Mouse (Mus musculus) heart, postnatal 0 days (tissue): ENCODE measurements around the gene Emid1. TPM values are rescaled to one million over a fixed set of nuclear protein-coding genes. Genes with fewer than 3 reads are reported as not detected.

ENCODE experiments used
- ATAC-seq: fragments of 200-750 bp; cut with Nextera tagmentation; 2 replicates; pipeline ENCODE4 v1.8.0; 2017; ENCODE audit warnings: low read depth, moderate number of reproducible peaks, moderate library complexity; ENCODE audit not compliant: insufficient read depth
- DNase-seq: peaks from one replicate; pipeline ENCODE4 v3.0.0-alpha.2; 2016; ENCODE audit warnings: low spot score
- H3K27ac ChIP-seq: fragments of 300-500 bp; sonication (generic); 2 replicates; pipeline ENCODE4 v1.5.1; 2014; ENCODE audit warnings: low read depth, mild to moderate bottlenecking
- H3K27me3 ChIP-seq: fragments of 300-500 bp; sonication (generic); 2 replicates; pipeline ENCODE4 v1.6.1; 2014; ENCODE audit warnings: low read length, mixed read lengths; ENCODE audit not compliant: control insufficient read depth, insufficient read depth
- H3K36me3 ChIP-seq: fragments of 300-500 bp; sonication (generic); replicated peaks from 2 replicates; pipeline ENCODE4 v1.6.1; 2014; ENCODE audit warnings: low read length, mixed read lengths; ENCODE audit not compliant: control insufficient read depth, insufficient read depth
- H3K4me1 ChIP-seq: fragments of 300-500 bp; sonication (generic); 2 replicates; pipeline ENCODE4 v1.6.1; 2014; ENCODE audit warnings: antibody characterized with exemption; ENCODE audit not compliant: control insufficient read depth, insufficient read depth
- H3K4me2 ChIP-seq: fragments of 300-500 bp; sonication (generic); 2 replicates; pipeline ENCODE4 v1.6.1; 2014; ENCODE audit warnings: low read depth, mild to moderate bottlenecking, low read length, moderate library complexity
- H3K4me3 ChIP-seq: fragments of 300-500 bp; sonication (generic); 2 replicates; pipeline ENCODE4 v1.5.1; 2014; ENCODE audit warnings: low read depth, low read length
- H3K9ac ChIP-seq: fragments of 300-500 bp; sonication (generic); replicated peaks from 2 replicates; pipeline ENCODE4 v1.6.1; 2014; ENCODE audit warnings: low read depth, low read length, mixed read lengths
- H3K9me3 ChIP-seq: fragments of 300-500 bp; sonication (generic); replicated peaks from 2 replicates; pipeline ENCODE4 v1.6.1; 2016; ENCODE audit warnings: low read length; ENCODE audit not compliant: control insufficient read depth
- CTCF ChIP-seq: IDR thresholded peaks from 2 replicates; pipeline ENCODE4 v1.5.1; 2016; ENCODE audit warnings: antibody characterized with exemption, control low read depth, low read depth
- EP300 ChIP-seq: IDR thresholded peaks from 2 replicates; pipeline ENCODE4 v1.6.1; 2016; ENCODE audit warnings: antibody characterized with exemption, low read depth
- WGBS: fragments of 180-500 bp; shearing (Covaris S2); extraction: QIAGEN DNeasy Blood & Tissue Kit; methylation state at CpG from one replicate; pipeline ENCODE4 v1.1.7; 2014; 5-methylcytosine and 5-hydroxymethylcytosine counted together
- polyA plus RNA-seq: library from polyadenylated mRNA; unstranded; fragments of >200 nt; fragmentation: Nextera tagmentation; extraction: Ambion mirVana; gene quantifications from 2 replicates; pipeline ENCODE4 v1.2.1, GENCODE M21; 2015
- total RNA-seq: library from RNA; depleted of rRNA; stranded (reverse); fragments of >200 nt; gene quantifications from 2 replicates; pipeline ENCODE4 v1.2.3, GENCODE M21; 2014; ENCODE audit warnings: low replicate concordance; rRNA removed

Gene Emid1
- total and polyA plus RNA-seq, 2 experiments from 2014 or later, result 4.4 to 8.5 TPM

GRCm38 (mm10) chr11:5057856-5058641, 94.0 kb downstream of the Emid1 start, which contains the start of gene Rasl10a:
Gene Rasl10a, plus strand, starts transcription at chr11:5058128.
- peak; percentile 9; the same call in 1 of the 2 replicates for ATAC-seq

GRCm38 (mm10) chr11:5057541-5057855, 94.6 kb downstream of the Emid1 start:
- Histone ChIP-seq H3K9me3 (no peaks in the 10 kb centered on the region), H3K27me3 (peaks cover 46% of the 10 kb centered on the region), H3K9ac (0 out of 2 replicates have a peak overlapping the region, but pooled peaks have one; percentile 31), H3K4me1 (peaks cover 21% of the 10 kb centered on the region), H3K36me3 (no peaks in the 10 kb centered on the region), H3K4me2 (peak overlapping the region; percentile 97), H3K27ac (no peak overlapping the region), H3K4me3 (peak overlapping the region; percentile 56)
- TF ChIP-seq CTCF (no peak), EP300 (no peak)
- no peak for DNase-seq
- WGBS, result 24% methylated on average over 8 of the region's 8 CpGs
- ATAC-seq, result no peak

More at GRCm38 (mm10) chr11:5057856-5058641, 94.0 kb downstream of the Emid1 start, which contains the start of gene Rasl10a:
- no peaks in the 10 kb centered on the region for H3K36me3 ChIP-seq
- WGBS, result 2% methylated on average over 56 of the region's 77 CpGs
- TF ChIP-seq EP300 (no peak), CTCF (no peak)
- no peaks in the 10 kb centered on the region for H3K9me3 ChIP-seq
- H3K27ac ChIP-seq, result no peak within 1 kb of the TSS
- H3K4me1 ChIP-seq, result peaks cover 26% of the 10 kb centered on the region
- DNase-seq, result no peak
- H3K4me3 ChIP-seq, result peak within 1 kb of the TSS; percentile 56
- H3K9ac ChIP-seq, result peak within 1 kb of the TSS; percentile 31; the same call in 1 of the 2 replicates
- peak within 1 kb of the TSS; percentile 97 for H3K4me2 ChIP-seq
- peaks cover 46% of the 10 kb centered on the region for H3K27me3 ChIP-seq

- no peak for ATAC-seq
- H3K36me3 ChIP-seq, result no peaks in the 10 kb centered on the region
- H3K4me3 ChIP-seq, result no peak overlapping the region
- H3K27ac ChIP-seq, result no peak overlapping the region
- H3K9me3 ChIP-seq, result no peaks in the 10 kb centered on the region
- DNase-seq, result no peak
- 71% methylated on average over 8 of the region's 8 CpGs for WGBS
- TF ChIP-seq CTCF (no peak), EP300 (no peak)
- peaks cover 17% of the 10 kb centered on the region for H3K4me1 ChIP-seq
- peaks cover 46% of the 10 kb centered on the region for H3K27me3 ChIP-seq
- no peak overlapping the region for H3K9ac ChIP-seq
- H3K4me2 ChIP-seq, result no peak overlapping the region
These were observed 95.0 kb downstream of the Emid1 start for GRCm38 (mm10) chr11:5057064-5057463.

Other genes starting within 250 kb of the Emid1 start
- gene Nefh, start 204.2 kb downstream of the Emid1 start, total RNA-seq, result 0.04 TPM in 1 of 2 replicates, not detected in the other
- gene Nefh, start 204.2 kb downstream of the Emid1 start, polyA plus RNA-seq, result 0.03 and 0.07 TPM in 2 replicates
- 39.0 and 56.7 TPM in 2 replicates for gene Ap1b1, start 165.4 kb downstream of the Emid1 start, total RNA-seq
- gene Ap1b1, start 165.4 kb downstream of the Emid1 start, polyA plus RNA-seq, result 27.4 and 29.6 TPM in 2 replicates
- 2.7 TPM in 1 of 2 replicates, not detected in the other for gene Rasl10a, start 94.1 kb downstream of the Emid1 start, total RNA-seq
- gene Rasl10a, start 94.1 kb downstream of the Emid1 start, polyA plus RNA-seq, result 0.85 and 1.1 TPM in 2 replicates
- 21.9 and 28.5 TPM in 2 replicates for gene Gas2l1, start 86.9 kb downstream of the Emid1 start, total RNA-seq
- 11.5 and 12.0 TPM in 2 replicates for gene Gas2l1, start 86.9 kb downstream of the Emid1 start, polyA plus RNA-seq
- gene Rhbdd3, start 53.3 kb downstream of the Emid1 start, total RNA-seq, result 17.9 and 50.4 TPM in 2 replicates
- gene Rhbdd3, start 53.3 kb downstream of the Emid1 start, polyA plus RNA-seq, result 28.5 and 28.8 TPM in 2 replicates
- 213 and 286 TPM in 2 replicates for gene Ewsr1, start 53.0 kb downstream of the Emid1 start, total RNA-seq
- gene Ewsr1, start 53.0 kb downstream of the Emid1 start, polyA plus RNA-seq, result 204 and 238 TPM in 2 replicates
- gene Kremen1, start 109.3 kb upstream of the Emid1 start, total RNA-seq, result 90.2 and 103 TPM in 2 replicates
- gene Kremen1, start 109.3 kb upstream of the Emid1 start, polyA plus RNA-seq, result 24.3 and 28.5 TPM in 2 replicates